In genomic region chr17:43106108-43106507, GRCm38 (mm10) we compare ENCODE assay signal across 23 mouse cellular contexts.
DNase-seq lines count a peak whose midpoint lies in the region; ATAC-seq and TF ChIP-seq lines count a peak whose summit lies in the region.
"Had no signal": no experiment of that assay in that cellular context is flagged by ENCODE, and none has a peak within 500 bp of the region (broad histone marks: within the 10 kb centered on the region; RNA-seq: fewer than 3 reads in every experiment).

No protein-coding gene starts in this region.

- WGBS in liver, adult 2 months = 28% methylated on average over 3 of the region's 3 CpGs
- WGBS in liver, embryonic 11.5 days = 77% methylated on average over 3 of the region's 3 CpGs
- WGBS in small intestine, adult 2 months = 42% methylated on average over 3 of the region's 3 CpGs

- DNase-seq in liver, adult 2 months (ENCODE audit: extremely low read depth, low read depth, low spot score) = peak; percentile 95
- DNase-seq in liver, embryonic 11.5 days (ENCODE audit: low spot score) = no peak
- DNase-seq in kidney, adult 8-10 months = peak; percentile 79 to 93
- DNase-seq in kidney, postnatal 14 days = peak; percentile 75
- no peak for DNase-seq in urinary bladder, postnatal 25 days (ENCODE audit: low spot score)
- DNase-seq in c-Kit-positive CD71-positive TER-119-positive erythroid progenitor cells, embryonic 14.5 days (ENCODE audit: low spot score) = no peak
- no peak for DNase-seq in layer of hippocampus, adult 8-10 months (ENCODE audit: low spot score in 2 of 2)
- DNase-seq: adrenal gland, postnatal 25 days; cerebellum, adult 18-20 months; cerebellum, postnatal 36 days; gastrocnemius, postnatal 36 days; lung, adult 18-20 months; lung, postnatal 14 days; midbrain, embryonic 14.5 days; thymus, postnatal 25 days had no signal

- H3K4me1 ChIP-seq in liver, adult 2 months (ENCODE audit: control insufficient read depth, insufficient read depth, low read length) = peaks cover 6% of the 10 kb centered on the region
- no peaks in the 10 kb centered on the region for H3K4me1 ChIP-seq in liver, embryonic 11.5 days (replicated peaks; ENCODE audit: control insufficient read depth, insufficient read depth, low read length)
- no peaks in the 10 kb centered on the region for H3K4me1 ChIP-seq in small intestine, adult 2 months (ENCODE audit: control insufficient read depth, insufficient read depth, insufficient read length, low read length)
- H3K4me1 ChIP-seq: forebrain, embryonic 12.5 days; hindbrain, embryonic 10.5 days; megakaryocyte, embryonic 14.5 days; neural tube, embryonic 13.5 days had no signal

- no peak overlapping the region for H3K4me2 ChIP-seq in liver, embryonic 11.5 days
- H3K4me2 ChIP-seq: forebrain, embryonic 12.5 days; neural tube, embryonic 13.5 days had no signal

- no peak overlapping the region for H3K27ac ChIP-seq in liver, adult 2 months (replicated peaks; ENCODE audit: insufficient read depth, low read depth, low read length)
- H3K27ac ChIP-seq in liver, embryonic 11.5 days (ENCODE audit: low read depth, low read length) = no peak overlapping the region
- peak overlapping the region; percentile 75; the same call in 1 of the 2 replicates for H3K27ac ChIP-seq in small intestine, adult 2 months (ENCODE audit: insufficient read depth, low read depth, low read length)
- H3K27ac ChIP-seq: forebrain, embryonic 12.5 days; hindbrain, embryonic 10.5 days; layer of hippocampus, adult 2 months; neural tube, embryonic 13.5 days had no signal

- no peaks in the 10 kb centered on the region for H3K79me2 ChIP-seq in liver, adult 2 months (ENCODE audit: control insufficient read depth, insufficient read depth, low read length)

- H3K27me3 ChIP-seq in liver, adult 2 months (ENCODE audit: control insufficient read depth, insufficient read depth, low read length) = no peaks in the 10 kb centered on the region
- no peaks in the 10 kb centered on the region for H3K27me3 ChIP-seq in liver, embryonic 11.5 days (replicated peaks; ENCODE audit: control insufficient read depth, insufficient read depth, low read length)
- H3K27me3 ChIP-seq in small intestine, adult 2 months (ENCODE audit: control insufficient read depth, insufficient read depth, low read length) = no peaks in the 10 kb centered on the region
- H3K27me3 ChIP-seq: forebrain, embryonic 12.5 days; megakaryocyte, embryonic 14.5 days; neural tube, embryonic 13.5 days had no signal

- no peak for TF ChIP-seq POLR2A in liver, adult 2 months (IDR thresholded peaks at IDR 0.05; ENCODE audit: extremely low read depth, insufficient read depth, low read length)
- TF ChIP-seq POLR2A in small intestine, adult 2 months (IDR thresholded peaks at IDR 0.05; ENCODE audit: low read depth, low read length) = no peak

- no peak for ATAC-seq in liver, embryonic 11.5 days (replicated peaks; ENCODE audit: low FRiP score)
- ATAC-seq: activated CD4-positive, CD25-positive, alpha-beta regulatory T cell, adult 4 months; CD4-positive, CD25-positive, alpha-beta regulatory T cell, adult 4 months had no signal

- no peak overlapping the region for H3K4me3 ChIP-seq in liver, adult 2 months (ENCODE audit: insufficient read depth, low read depth, low read length)
- H3K4me3 ChIP-seq in liver, embryonic 11.5 days (ENCODE audit: low read depth, low read length) = no peak overlapping the region
- H3K4me3 ChIP-seq in small intestine, adult 2 months (ENCODE audit: low read depth, low read length) = no peak overlapping the region
- H3K4me3 ChIP-seq: forebrain, embryonic 12.5 days; hindbrain, embryonic 10.5 days; layer of hippocampus, adult 2 months; megakaryocyte, embryonic 14.5 days; neural tube, embryonic 13.5 days had no signal

- H3K36me3 ChIP-seq in liver, adult 2 months (ENCODE audit: control insufficient read depth, insufficient read depth, low read length) = no peaks in the 10 kb centered on the region
- H3K36me3 ChIP-seq in liver, embryonic 11.5 days (ENCODE audit: control insufficient read depth, insufficient read depth, low read length) = no peaks in the 10 kb centered on the region
- H3K36me3 ChIP-seq in small intestine, adult 2 months (ENCODE audit: control insufficient read depth, insufficient read depth, low read length) = no peaks in the 10 kb centered on the region
- H3K36me3 ChIP-seq: forebrain, embryonic 12.5 days; hindbrain, embryonic 10.5 days; neural tube, embryonic 13.5 days had no signal

- TF ChIP-seq CTCF in liver, adult 2 months (IDR thresholded peaks at IDR 0.05; ENCODE audit: low read depth, low read length) = no peak
- TF ChIP-seq CTCF in small intestine, adult 2 months (IDR thresholded peaks at IDR 0.05; ENCODE audit: extremely low read depth, insufficient read length, insufficient replicate concordance, low read depth, low read length) = no peak

- no peaks in the 10 kb centered on the region for H3K9me3 ChIP-seq in liver, embryonic 11.5 days (ENCODE audit: control insufficient read depth, low read length)
- H3K9me3 ChIP-seq: forebrain, embryonic 12.5 days; hindbrain, embryonic 10.5 days; neural tube, embryonic 13.5 days had no signal

- H3K9ac ChIP-seq in liver, adult 2 months (ENCODE audit: low read depth, low read length) = no peak overlapping the region
- H3K9ac ChIP-seq in liver, embryonic 11.5 days (ENCODE audit: low read depth, low read length) = no peak overlapping the region
- H3K9ac ChIP-seq: forebrain, embryonic 12.5 days; neural tube, embryonic 13.5 days had no signal

Comparison
In these comparisons a context has a peak if more than half of its experiments do, and no peak if none do; other contexts are left out.
1. DNase-seq: peak in liver, adult 2 months (single experiment), kidney, adult 8-10 months (2 of 2) and kidney, postnatal 14 days (single experiment); none in liver, embryonic 11.5 days (single experiment), urinary bladder, postnatal 25 days (single experiment), c-Kit-positive CD71-positive TER-119-positive erythroid progenitor cells, embryonic 14.5 days (single experiment) and layer of hippocampus, adult 8-10 months (0 of 2).